Mouse (Mus musculus) retina, postnatal 7 days (tissue): ENCODE measurements around the gene Slc36a2.

ENCODE experiments used
- DNase-seq: peaks from one replicate; pipeline ENCODE4 v3.0.0-alpha.2; 2012; ENCODE audit warnings: low read depth, low spot score

The Slc36a2 gene

DNA sequence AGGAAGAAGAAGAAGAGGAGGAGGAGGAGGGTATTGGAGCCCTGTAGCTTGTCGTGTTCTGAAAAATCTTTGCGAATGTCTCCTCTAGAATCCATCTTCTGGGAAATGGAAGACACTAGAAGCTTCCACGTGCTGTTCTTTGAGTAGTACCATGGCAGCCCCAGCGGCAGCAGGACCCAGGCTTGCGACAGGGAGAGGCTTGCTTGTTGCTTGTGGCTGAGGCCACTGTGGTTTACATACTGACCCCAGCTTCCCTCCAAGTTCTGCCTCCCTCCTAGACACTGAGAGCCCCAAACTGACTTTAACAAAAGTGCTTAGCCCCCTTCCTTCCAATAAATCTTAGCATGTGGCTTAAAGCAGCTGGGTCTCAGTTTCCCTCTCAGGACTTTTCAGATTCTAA lies 631 bp downstream of the Slc36a2 start:
- no peak for DNase-seq

DNA sequence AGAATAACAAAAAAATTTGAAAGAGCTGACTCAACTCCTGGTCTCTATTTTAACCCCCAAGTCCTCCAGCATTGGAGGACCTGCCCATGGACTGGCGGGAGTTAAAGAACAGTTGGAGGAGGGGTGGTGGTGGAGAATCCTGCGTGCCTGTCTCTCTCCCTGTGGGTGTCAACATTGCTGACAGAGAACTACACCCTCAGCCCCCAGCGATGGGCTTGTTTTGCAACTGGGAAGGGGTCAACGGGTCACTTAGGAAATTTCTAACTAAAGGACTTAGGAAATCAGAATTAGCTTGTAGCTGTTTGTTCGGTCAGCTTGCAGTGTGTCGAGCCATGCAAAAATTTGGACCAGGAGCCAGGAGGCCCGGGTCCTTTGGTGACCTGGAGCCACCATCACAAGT lies 1.8 kb downstream of the Slc36a2 start:
- no peak for DNase-seq

GRCm38 (mm10) chr11:55179856-55180255 lies 5.0 kb downstream of the Slc36a2 start:
- no peak for DNase-seq

GRCm38 (mm10) chr11:55178830-55179229 lies 6.0 kb downstream of the Slc36a2 start:
- no peak for DNase-seq

- DNase-seq, result no peak
Observed at GRCm38 (mm10) chr11:55170501-55170900, 14.4 kb downstream of the Slc36a2 start.

GRCm38 (mm10) chr11:55168914-55169313 lies 16.0 kb downstream of the Slc36a2 start:
- DNase-seq, result no peak

GRCm38 (mm10) chr11:55168504-55168903 lies 16.4 kb downstream of the Slc36a2 start:
- DNase-seq, result no peak

- no peak for DNase-seq
Observed at GRCm38 (mm10) chr11:55165748-55166147, 19.1 kb downstream of the Slc36a2 start.

GRCm38 (mm10) chr11:55164723-55165122 lies 20.2 kb downstream of the Slc36a2 start:
- no peak for DNase-seq

DNA sequence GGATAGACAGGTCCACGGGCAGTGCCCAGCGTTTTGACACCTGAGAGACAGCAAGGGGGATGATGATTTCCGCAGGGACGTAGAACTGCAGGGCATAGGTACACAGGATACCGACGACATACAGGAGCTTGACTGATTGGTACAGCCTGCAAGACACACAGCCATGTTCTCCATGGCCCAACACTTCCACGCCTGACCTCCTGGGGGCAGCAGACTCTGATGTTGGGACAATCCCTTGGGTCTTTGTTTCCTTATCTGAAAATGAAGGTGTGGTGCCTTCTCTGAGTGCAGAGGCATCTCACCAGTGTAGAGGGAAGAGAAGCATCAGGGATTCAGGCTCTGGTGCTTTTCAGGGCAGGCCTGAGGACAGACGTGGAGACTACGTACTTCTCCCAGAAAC lies 22.2 kb downstream of the Slc36a2 start:
- no peak for DNase-seq

- DNase-seq, result peak; percentile 56
Observed at GRCm38 (mm10) chr11:55158785-55159359, 26.0 kb downstream of the Slc36a2 start.

- DNase-seq, result no peak
Observed at GRCm38 (mm10) chr11:55155070-55155421, 29.8 kb downstream of the Slc36a2 start.

DNA sequence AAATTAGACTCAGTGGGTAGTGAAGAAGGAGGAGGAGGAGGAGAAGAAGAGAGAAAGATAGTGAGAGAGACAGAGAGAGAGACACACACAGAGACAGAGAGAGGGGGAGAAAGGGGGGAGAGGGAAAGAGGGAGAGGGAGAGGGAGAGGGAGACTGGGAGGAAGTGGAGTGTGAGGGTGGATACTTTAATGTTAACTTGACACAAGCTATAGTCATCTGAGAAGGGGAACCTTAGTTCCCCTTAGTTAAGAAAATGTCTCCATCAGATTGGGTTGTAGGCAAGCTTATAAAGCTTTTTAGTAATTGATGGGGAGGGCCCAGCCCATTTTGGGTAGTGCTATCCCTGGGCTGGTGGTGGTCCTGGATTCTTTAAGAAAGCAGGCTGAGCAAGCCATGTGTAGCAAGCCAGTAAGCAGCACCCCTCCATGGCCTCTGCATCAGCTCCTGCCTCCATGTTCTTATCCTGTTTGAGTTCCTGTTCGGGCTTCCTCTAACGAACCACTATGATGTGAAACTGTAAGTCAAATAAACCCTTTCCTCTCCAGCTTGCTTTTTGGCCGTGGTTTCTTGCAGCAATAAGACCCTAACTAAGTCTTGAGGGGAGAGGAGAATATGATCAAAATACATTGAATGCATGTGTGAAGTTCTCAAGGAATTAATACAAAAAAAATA lies 30.3 kb downstream of the Slc36a2 start:
- DNase-seq, result no peak

- no peak for DNase-seq
Observed at GRCm38 (mm10) chr11:55151608-55152007, 33.3 kb downstream of the Slc36a2 start, which contains the start of gene Slc36a3. TSS of gene Slc36a3 (minus strand) at chr11:55151708.

GRCm38 (mm10) chr11:55148461-55148860 lies 36.4 kb downstream of the Slc36a2 start:
- DNase-seq, result no peak

GRCm38 (mm10) chr11:55147423-55147822 lies 37.5 kb downstream of the Slc36a2 start:
- DNase-seq, result no peak

DNA sequence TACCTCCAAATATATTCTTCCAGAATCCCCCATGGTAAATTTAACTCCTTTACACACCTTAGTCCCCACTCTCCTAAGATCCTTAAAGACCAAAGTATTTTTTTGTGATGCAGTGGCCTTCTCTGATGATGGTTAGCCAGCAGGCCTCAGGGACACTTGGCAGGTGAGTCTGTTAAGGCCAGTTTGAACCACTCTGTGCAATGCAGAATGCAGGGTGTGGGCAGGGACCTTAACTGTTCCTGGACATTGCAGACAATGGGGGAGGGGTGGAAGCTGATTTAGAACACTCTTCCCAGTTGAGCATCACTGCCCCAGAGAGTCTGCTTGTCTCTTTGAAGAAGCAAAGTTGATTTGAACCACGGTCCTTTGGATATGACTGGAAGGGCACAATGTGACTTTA lies 38.0 kb downstream of the Slc36a2 start:
- no peak for DNase-seq

GRCm38 (mm10) chr11:55144011-55144410 lies 40.9 kb downstream of the Slc36a2 start:
- DNase-seq, result no peak

- no peak for DNase-seq
Observed at GRCm38 (mm10) chr11:55141502-55141901, 43.4 kb downstream of the Slc36a2 start.

DNA sequence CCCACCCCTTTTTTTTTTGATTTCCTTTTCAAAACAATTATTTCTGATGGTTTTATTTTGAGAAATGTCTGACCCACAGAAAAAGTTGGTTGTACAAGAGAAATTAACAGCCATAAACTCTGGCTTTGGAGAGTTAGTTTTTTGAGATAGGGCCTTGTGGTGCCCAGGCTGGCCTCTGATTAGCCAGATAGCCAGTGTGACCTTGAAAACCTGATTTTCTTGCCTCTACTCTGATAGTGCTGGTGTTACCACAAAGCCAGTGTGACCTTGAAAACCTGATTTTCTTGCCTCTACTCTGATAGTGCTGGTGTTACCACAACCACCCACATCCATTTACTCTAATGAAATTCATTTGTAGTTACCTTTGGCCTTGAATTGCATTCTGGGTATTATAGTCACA lies 47.2 kb downstream of the Slc36a2 start:
- DNase-seq, result no peak

GRCm38 (mm10) chr11:55136770-55137547 lies 47.9 kb downstream of the Slc36a2 start:
- DNase-seq, result no peak

DNA sequence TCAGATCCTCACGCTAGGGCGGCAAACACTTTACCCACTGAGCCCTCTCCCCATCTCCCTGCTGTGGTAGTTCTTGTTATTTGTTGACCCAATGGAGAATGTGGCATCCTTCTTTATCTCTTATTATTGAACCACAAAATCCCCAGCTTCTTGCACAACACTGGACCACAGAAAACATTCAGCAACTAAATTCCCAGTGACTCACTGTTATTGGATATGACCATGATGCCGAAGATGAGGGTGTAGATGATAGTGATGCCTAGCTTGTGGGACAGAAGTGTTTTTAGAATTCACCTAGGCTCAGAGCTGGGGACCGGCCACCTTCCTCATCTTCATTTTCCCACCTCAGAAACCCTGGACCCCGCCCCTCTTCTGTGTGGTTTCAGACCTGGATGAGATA lies 50.0 kb downstream of the Slc36a2 start:
- DNase-seq, result no peak

DNA sequence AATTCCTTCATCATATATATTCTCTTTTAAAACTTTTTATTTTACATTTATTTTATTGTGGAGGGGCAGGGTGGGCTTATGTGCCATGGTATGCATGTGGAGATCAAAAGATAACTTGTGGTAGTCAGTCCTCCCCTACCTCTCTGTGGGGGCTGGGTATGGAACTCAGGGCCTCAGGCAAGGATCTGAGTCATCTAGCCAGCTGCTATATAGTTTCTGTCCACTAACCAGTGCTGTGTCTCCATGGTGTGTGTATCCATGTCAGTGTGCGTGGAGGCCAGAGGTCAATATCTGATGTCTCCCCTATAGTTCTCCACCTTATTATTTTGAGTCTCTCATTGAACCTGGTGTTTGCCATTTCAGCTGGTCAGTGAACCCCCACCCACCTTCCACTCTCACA lies 50.5 kb downstream of the Slc36a2 start:
- DNase-seq, result no peak
